ENCODE assay signal across 32 mouse cellular contexts in genomic region chr8:122462510-122462909, GRCm38 (mm10). TPM values are rescaled to one million over a fixed set of nuclear protein-coding genes. Genes with fewer than 3 reads are reported as not detected.
A peak's percentile ranks its signal among the peaks of the same experiment; 100 is the strongest.
DNase-seq lines count a peak whose midpoint lies in the region; ATAC-seq and TF ChIP-seq lines count a peak whose summit lies in the region.
"Had no signal": no experiment of that assay in that cellular context is flagged by ENCODE, and none has a peak within 500 bp of the region (broad histone marks: within the 10 kb centered on the region; RNA-seq: fewer than 3 reads in every experiment).

No protein-coding gene starts in this region.

- H3K27me3 ChIP-seq in heart, embryonic 10.5 days (ENCODE audit: insufficient read depth, poor library complexity, severe bottlenecking) = peaks cover 47% of the 10 kb centered on the region
- H3K27me3 ChIP-seq in limb, embryonic 12.5 days = peaks cover 65% of the 10 kb centered on the region
- H3K27me3 ChIP-seq in limb, embryonic 10.5 days (ENCODE audit: low read depth, poor library complexity, severe bottlenecking) = peaks cover 60% of the 10 kb centered on the region

- H3K4me2 ChIP-seq in limb, embryonic 12.5 days = no peak overlapping the region
- H3K4me2 ChIP-seq: embryonic facial prominence, embryonic 13.5 days; forebrain, embryonic 13.5 days; heart, embryonic 12.5 days; heart, embryonic 15.5 days; hindbrain, embryonic 14.5 days had no signal

- no peaks in the 10 kb centered on the region for H3K9me3 ChIP-seq in heart, embryonic 10.5 days
- no peaks in the 10 kb centered on the region for H3K9me3 ChIP-seq in limb, embryonic 12.5 days
- H3K9me3 ChIP-seq in limb, embryonic 10.5 days (replicated peaks) = no peaks in the 10 kb centered on the region
- H3K9me3 ChIP-seq: embryonic facial prominence, embryonic 10.5 days; embryonic facial prominence, embryonic 13.5 days; forebrain, embryonic 10.5 days; forebrain, embryonic 13.5 days; heart, embryonic 12.5 days; heart, embryonic 15.5 days had no signal

- TF ChIP-seq POLR2A in embryonic fibroblast, embryonic 13.5 days (IDR thresholded peaks at IDR 0.05; ENCODE audit: low read depth, low read length) = no peak

- WGBS in heart, embryonic 10.5 days = 61% methylated on average over 8 of the region's 8 CpGs
- WGBS in limb, embryonic 12.5 days = 65% methylated on average over 8 of the region's 8 CpGs
- WGBS in limb, embryonic 10.5 days = 69% methylated on average over 8 of the region's 8 CpGs

- H3K9ac ChIP-seq in limb, embryonic 12.5 days (replicated peaks) = 0 out of 2 replicates have a peak overlapping the region, but pooled peaks have one; percentile 8
- H3K9ac ChIP-seq: embryonic facial prominence, embryonic 13.5 days; forebrain, embryonic 13.5 days; forebrain, postnatal 0 days; heart, embryonic 12.5 days; heart, embryonic 15.5 days; hindbrain, embryonic 14.5 days had no signal

- no peak for DNase-seq in heart, embryonic 10.5 days (ENCODE audit: low spot score)
- no peak for DNase-seq in heart, postnatal 25 days (ENCODE audit: low spot score)
- no peak for DNase-seq in limb, embryonic 10.5 days (ENCODE audit: low spot score)
- no peak for DNase-seq in ovary, postnatal 10 days (ENCODE audit: low spot score)
- no peak for DNase-seq in cerebellum, adult 11-12 months
- DNase-seq: adrenal gland, adult 2 months; adrenal gland, postnatal 14 days; B cell, adult 2 months; cerebellum, adult 11 months; cerebellum, adult 8-10 months; cerebellum, postnatal 10 days; cerebellum, postnatal 36 days; embryo, embryonic 11 days; forebrain, postnatal 0 days; gastrocnemius, adult 2 months; gastrocnemius, postnatal 14 days; heart, adult 11 months; heart, postnatal 10 days; heart, postnatal 4 days had no signal

- peaks cover 25% of the 10 kb centered on the region for H3K36me3 ChIP-seq in heart, embryonic 10.5 days
- peaks cover 24% of the 10 kb centered on the region for H3K36me3 ChIP-seq in limb, embryonic 12.5 days
- peaks cover 20% of the 10 kb centered on the region for H3K36me3 ChIP-seq in limb, embryonic 10.5 days

- 0 out of 2 replicates have a peak overlapping the region, but pooled peaks have one; percentile 14 for H3K27ac ChIP-seq in heart, embryonic 10.5 days
- no peak overlapping the region for H3K27ac ChIP-seq in limb, embryonic 12.5 days
- H3K27ac ChIP-seq in limb, embryonic 10.5 days = no peak overlapping the region
- H3K27ac ChIP-seq in embryonic fibroblast, embryonic 13.5 days (ENCODE audit: insufficient read depth, low read length) = peak overlapping the region; percentile 9; the same call in 1 of the 2 replicates
- H3K27ac ChIP-seq: embryonic facial prominence, embryonic 10.5 days; embryonic facial prominence, embryonic 13.5 days; forebrain, embryonic 10.5 days; forebrain, embryonic 13.5 days; gastrocnemius, adult 2 months; heart, embryonic 15.5 days; hindbrain, embryonic 14.5 days; hindbrain, postnatal 0 days had no signal

- intact Hi-C loops in heart, postnatal 25 days (cut with DNase I) = no loop called here

- peaks cover 62% of the 10 kb centered on the region for H3K4me1 ChIP-seq in heart, embryonic 10.5 days
- peaks cover 18% of the 10 kb centered on the region for H3K4me1 ChIP-seq in limb, embryonic 12.5 days (replicated peaks)
- H3K4me1 ChIP-seq in limb, embryonic 10.5 days = peaks cover 44% of the 10 kb centered on the region
- H3K4me1 ChIP-seq in embryonic fibroblast, embryonic 13.5 days (ENCODE audit: control insufficient read depth, insufficient read depth, low read length) = peaks cover 21% of the 10 kb centered on the region

- ATAC-seq in limb, embryonic 12.5 days (ENCODE audit: insufficient number of reproducible peaks, insufficient read depth, low FRiP score, low TSS enrichment, low read depth) = no peak
- ATAC-seq: CD4-positive, CD25-positive, alpha-beta regulatory T cell, adult 4 months; forebrain, embryonic 13.5 days; forebrain, postnatal 0 days; hindbrain, postnatal 0 days had no signal

- no peak for TF ChIP-seq CTCF in embryonic fibroblast, embryonic 13.5 days (IDR thresholded peaks at IDR 0.05; ENCODE audit: borderline replicate concordance, insufficient read depth, low read length)

- no peak overlapping the region for H3K4me3 ChIP-seq in heart, embryonic 10.5 days
- no peak overlapping the region for H3K4me3 ChIP-seq in limb, embryonic 12.5 days (replicated peaks)
- H3K4me3 ChIP-seq in limb, embryonic 10.5 days = no peak overlapping the region
- H3K4me3 ChIP-seq in embryonic fibroblast, embryonic 13.5 days (ENCODE audit: insufficient read depth, low read length) = no peak overlapping the region
- H3K4me3 ChIP-seq: embryonic facial prominence, embryonic 10.5 days; embryonic facial prominence, embryonic 13.5 days; forebrain, embryonic 10.5 days; forebrain, embryonic 13.5 days; gastrocnemius, adult 2 months; heart, embryonic 12.5 days; heart, embryonic 15.5 days had no signal

RNA-seq across cellular contexts. Expression of gene Snai3, which starts 2.0 kb away (rescaled TPM):
- 2.3 and 6.6 TPM in 2 replicates for polyA plus RNA-seq in heart, embryonic 10.5 days (2016; fragmentation: Nextera tagmentation; extraction: Ambion mirVana)
- total RNA-seq in heart, postnatal 25 days (2021) = 1 to 10 TPM; 2.5 to 2.7 TPM
- polyA plus RNA-seq in limb, embryonic 12.5 days (2016; fragmentation: Nextera tagmentation; extraction: Ambion mirVana) = 0.16 and 0.38 TPM in 2 replicates
- not detected in 2 replicates for polyA plus RNA-seq in limb, embryonic 10.5 days (2016; fragmentation: Nextera tagmentation; extraction: Ambion mirVana)
- not detected in 2 replicates for polyA plus RNA-seq in embryonic fibroblast, embryonic 13.5 days (2011; ENCODE audit: insufficient read length, low read depth, missing spikeins)
- total RNA-seq: adrenal gland, adult 2 months; adrenal gland, postnatal 14 days; forebrain, postnatal 0 days; hindbrain, postnatal 0 days; MEL had no signal
- polyA plus RNA-seq: forebrain, postnatal 0 days; hindbrain, embryonic 11.5 days; hindbrain, embryonic 14.5 days; hindbrain, postnatal 0 days had no signal

RNA-seq across cellular contexts. Expression of gene Rnf166, which starts 13.4 kb away (rescaled TPM):
- 37.1 and 38.8 TPM in 2 replicates for polyA plus RNA-seq in heart, embryonic 10.5 days (2016; fragmentation: Nextera tagmentation; extraction: Ambion mirVana)
- 10 to 100 TPM; 35.8 to 38.2 TPM for total RNA-seq in heart, postnatal 25 days (2021)
- 45.8 and 46.4 TPM in 2 replicates for polyA plus RNA-seq in limb, embryonic 12.5 days (2016; fragmentation: Nextera tagmentation; extraction: Ambion mirVana)
- 33.1 and 41.4 TPM in 2 replicates for polyA plus RNA-seq in limb, embryonic 10.5 days (2016; fragmentation: Nextera tagmentation; extraction: Ambion mirVana)
- 38.9 and 39.0 TPM in 2 replicates for polyA plus RNA-seq in embryonic fibroblast, embryonic 13.5 days (2011; ENCODE audit: insufficient read length, low read depth, missing spikeins)

RNA-seq across cellular contexts. Expression of gene Ctu2, which starts 13.4 kb away (rescaled TPM):
- polyA plus RNA-seq in heart, embryonic 10.5 days (2016; fragmentation: Nextera tagmentation; extraction: Ambion mirVana) = 40.5 and 45.9 TPM in 2 replicates
- total RNA-seq in heart, postnatal 25 days (2021) = 10 to 100 TPM in 1 of 2 experiments, 1 to 10 TPM in 1; 7.3 to 11.4 TPM
- 79.5 and 80.5 TPM in 2 replicates for polyA plus RNA-seq in limb, embryonic 12.5 days (2016; fragmentation: Nextera tagmentation; extraction: Ambion mirVana)
- polyA plus RNA-seq in limb, embryonic 10.5 days (2016; fragmentation: Nextera tagmentation; extraction: Ambion mirVana) = 80.3 and 81.8 TPM in 2 replicates
- polyA plus RNA-seq in embryonic fibroblast, embryonic 13.5 days (2011; ENCODE audit: insufficient read length, low read depth, missing spikeins) = 36.0 and 37.2 TPM in 2 replicates

RNA-seq across cellular contexts. Expression of gene Mvd, which starts 19.3 kb away (rescaled TPM):
- 41.7 and 43.8 TPM in 2 replicates for polyA plus RNA-seq in heart, embryonic 10.5 days (2016; fragmentation: Nextera tagmentation; extraction: Ambion mirVana)
- total RNA-seq in heart, postnatal 25 days (2021) = 1 to 10 TPM; 5.3 to 5.7 TPM
- 40.5 and 48.7 TPM in 2 replicates for polyA plus RNA-seq in limb, embryonic 12.5 days (2016; fragmentation: Nextera tagmentation; extraction: Ambion mirVana)
- polyA plus RNA-seq in limb, embryonic 10.5 days (2016; fragmentation: Nextera tagmentation; extraction: Ambion mirVana) = 64.6 and 64.9 TPM in 2 replicates
- 18.1 and 22.0 TPM in 2 replicates for polyA plus RNA-seq in embryonic fibroblast, embryonic 13.5 days (2011; ENCODE audit: insufficient read length, low read depth, missing spikeins)

RNA-seq across cellular contexts. Expression of gene Cyba, which starts 29.8 kb away (rescaled TPM):
- polyA plus RNA-seq in heart, embryonic 10.5 days (2016; fragmentation: Nextera tagmentation; extraction: Ambion mirVana) = 185 and 214 TPM in 2 replicates
- 10 to 100 TPM; 39.4 to 45.3 TPM for total RNA-seq in heart, postnatal 25 days (2021)
- polyA plus RNA-seq in limb, embryonic 12.5 days (2016; fragmentation: Nextera tagmentation; extraction: Ambion mirVana) = 101 and 104 TPM in 2 replicates
- polyA plus RNA-seq in limb, embryonic 10.5 days (2016; fragmentation: Nextera tagmentation; extraction: Ambion mirVana) = 79.8 and 82.8 TPM in 2 replicates
- polyA plus RNA-seq in embryonic fibroblast, embryonic 13.5 days (2011; ENCODE audit: insufficient read length, low read depth, missing spikeins) = 133 and 158 TPM in 2 replicates

Comparison
In these comparisons a context has a peak if more than half of its experiments do, and no peak if none do; other contexts are left out.
1. H3K27ac ChIP-seq: peak in heart, embryonic 10.5 days (single experiment) and embryonic fibroblast, embryonic 13.5 days (single experiment); none in limb, embryonic 12.5 days (single experiment) and limb, embryonic 10.5 days (single experiment).